Mouse (Mus musculus) midbrain, embryonic 13.5 days (tissue): Measurements from ENCODE around the gene Tas2r125. TPM values are rescaled to one million over a fixed set of nuclear protein-coding genes. Genes with fewer than 3 reads are reported as not detected.
"Not testable (repeated sequence)": the region's sequence is repeated elsewhere in the genome, so short reads cannot be mapped to it uniquely, and the experiment has no call there.

Source experiments
- ATAC-seq: fragments of 200-750 bp; cut with Nextera tagmentation; 2 replicates; pipeline ENCODE4 v1.8.0; 2017; ENCODE audit warnings: mild to moderate bottlenecking, moderate TSS enrichment, moderate library complexity
- H3K27ac ChIP-seq: fragments of 300-500 bp; sonication (generic); 2 replicates; pipeline ENCODE4 v1.5.1; 2015; ENCODE audit warnings: inconsistent platforms, mild to moderate bottlenecking, moderate library complexity
- H3K27me3 ChIP-seq: fragments of 300-500 bp; sonication (generic); 2 replicates; pipeline ENCODE4 v1.6.1; 2015; ENCODE audit warnings: mild to moderate bottlenecking, inconsistent platforms
- H3K36me3 ChIP-seq: fragments of 300-500 bp; sonication (generic); 2 replicates; pipeline ENCODE4 v1.6.1; 2015; ENCODE audit warnings: mild to moderate bottlenecking, inconsistent platforms
- H3K4me1 ChIP-seq: fragments of 300-500 bp; sonication (generic); replicated peaks from 2 replicates; pipeline ENCODE4 v1.6.1; 2015; ENCODE audit warnings: inconsistent platforms
- H3K4me2 ChIP-seq: fragments of 300-500 bp; sonication (generic); replicated peaks from 2 replicates; pipeline ENCODE4 v1.6.1; 2015; ENCODE audit warnings: moderate library complexity, mild to moderate bottlenecking, inconsistent platforms
- H3K4me3 ChIP-seq: fragments of 300-500 bp; sonication (generic); replicated peaks from 2 replicates; pipeline ENCODE4 v1.5.1; 2015; ENCODE audit warnings: mild to moderate bottlenecking, inconsistent platforms
- H3K9ac ChIP-seq: fragments of 300-500 bp; sonication (generic); replicated peaks from 2 replicates; pipeline ENCODE4 v1.6.1; 2015; ENCODE audit warnings: mild to moderate bottlenecking, inconsistent platforms
- H3K9me3 ChIP-seq: fragments of 300-500 bp; sonication (generic); 2 replicates; pipeline ENCODE4 v1.6.1; 2016; ENCODE audit warnings: mild to moderate bottlenecking, inconsistent platforms
- WGBS: fragments of 180-500 bp; shearing (Covaris S2); methylation state at CpG from one replicate; pipeline ENCODE4 v1.1.7; 2015; 5-methylcytosine and 5-hydroxymethylcytosine counted together
- polyA plus RNA-seq: library from polyadenylated mRNA; unstranded; fragments of >200 nt; fragmentation: Nextera tagmentation; extraction: Ambion mirVana; gene quantifications from 2 replicates; pipeline ENCODE4 v1.2.1, GENCODE M21; 2015

The Tas2r125 gene
- polyA plus RNA-seq = not detected in 2 replicates

GRCm38 (mm10) chr6:132909351-132909750 is at the start of gene Tas2r125:
Gene Tas2r125, plus strand, starts transcription at chr6:132909651.
- Histone ChIP-seq H3K4me2 (no peak within 1 kb of the TSS), H3K4me3 (no peak within 1 kb of the TSS), H3K4me1 (no peaks in the 10 kb centered on the region), H3K27me3 (no peaks in the 10 kb centered on the region), H3K27ac (no peak within 1 kb of the TSS), H3K9me3 (no peaks in the 10 kb centered on the region), H3K36me3 (no peaks in the 10 kb centered on the region), H3K9ac (no peak within 1 kb of the TSS)
- 92% methylated on average over 3 of the region's 3 CpGs for WGBS
- no peak for ATAC-seq

GRCm38 (mm10) chr6:132867708-132868107 is 41.7 kb upstream of the Tas2r125 start, which contains the start of gene Tas2r110:
Gene Tas2r110, plus strand, starts transcription at chr6:132868008.
- no peak for ATAC-seq
- no peaks in the 10 kb centered on the region for H3K4me1 ChIP-seq
- H3K36me3 ChIP-seq = no peaks in the 10 kb centered on the region

GRCm38 (mm10) chr6:132892711-132893110 is 16.7 kb upstream of the Tas2r125 start, which contains the start of gene Tas2r113:
Gene Tas2r113, plus strand, starts transcription at chr6:132893011.
- Histone ChIP-seq H3K27ac (no peak within 1 kb of the TSS), H3K4me1 (no peaks in the 10 kb centered on the region), H3K4me3 (no peak within 1 kb of the TSS), H3K4me2 (no peak within 1 kb of the TSS), H3K27me3 (no peaks in the 10 kb centered on the region), H3K9me3 (no peaks in the 10 kb centered on the region), H3K9ac (no peak within 1 kb of the TSS), H3K36me3 (no peaks in the 10 kb centered on the region)
- no peak for ATAC-seq
- 78% methylated on average over 1 of the region's 1 CpGs for WGBS

More at GRCm38 (mm10) chr6:132867708-132868107, 41.7 kb upstream of the Tas2r125 start, which contains the start of gene Tas2r110:
- H3K27me3 ChIP-seq = no peaks in the 10 kb centered on the region
- H3K4me3 ChIP-seq = no peak within 1 kb of the TSS
- no peaks in the 10 kb centered on the region for H3K9me3 ChIP-seq
- H3K27ac ChIP-seq = no peak within 1 kb of the TSS
- no peak within 1 kb of the TSS for H3K9ac ChIP-seq
- no peak within 1 kb of the TSS for H3K4me2 ChIP-seq

- not testable (repeated sequence) for H3K36me3 ChIP-seq, H3K9ac ChIP-seq, ATAC-seq, H3K4me2 ChIP-seq, H3K27me3 ChIP-seq, H3K9me3 ChIP-seq, H3K4me1 ChIP-seq, H3K4me3 ChIP-seq, H3K27ac ChIP-seq
These were observed 31.9 kb downstream of the Tas2r125 start for GRCm38 (mm10) chr6:132941376-132941775.

- no peaks in the 10 kb centered on the region for H3K9me3 ChIP-seq
- H3K4me3 ChIP-seq = no peak within 1 kb of the TSS
- no peak within 1 kb of the TSS for H3K27ac ChIP-seq
- H3K36me3 ChIP-seq = no peaks in the 10 kb centered on the region
- H3K4me1 ChIP-seq = no peaks in the 10 kb centered on the region
- no peak within 1 kb of the TSS for H3K4me2 ChIP-seq
- no peak for ATAC-seq
- H3K27me3 ChIP-seq = no peaks in the 10 kb centered on the region
- 86% methylated on average over 2 of the region's 2 CpGs for WGBS
- no peak within 1 kb of the TSS for H3K9ac ChIP-seq
These were observed 41.4 kb downstream of the Tas2r125 start, which contains the start of gene Tas2r129 for GRCm38 (mm10) chr6:132950802-132951201. Gene Tas2r129, plus strand, starts transcription at chr6:132951102.

- Histone ChIP-seq H3K36me3 (no peaks in the 10 kb centered on the region), H3K4me3 (no peak within 1 kb of the TSS), H3K9me3 (no peaks in the 10 kb centered on the region), H3K4me1 (no peaks in the 10 kb centered on the region), H3K27me3 (no peaks in the 10 kb centered on the region), H3K9ac (no peak within 1 kb of the TSS), H3K27ac (no peak within 1 kb of the TSS), H3K4me2 (no peak within 1 kb of the TSS)
- 49% methylated on average over 1 of the region's 1 CpGs for WGBS
- ATAC-seq = no peak
These were observed 48.4 kb downstream of the Tas2r125 start, which contains the start of gene Tas2r131 for GRCm38 (mm10) chr6:132957819-132958218. Gene Tas2r131, minus strand, starts transcription at chr6:132957919.

Other genes starting within 250 kb of the Tas2r125 start
- gene Tas2r121, start 208.6 kb upstream of the Tas2r125 start, polyA plus RNA-seq = not detected in 2 replicates
- gene Tas2r122, start 197.7 kb upstream of the Tas2r125 start, polyA plus RNA-seq = not detected in 2 replicates
- not detected in 2 replicates for gene Tas2r115, start 171.6 kb upstream of the Tas2r125 start, polyA plus RNA-seq
- gene Tas2r124, start 154.9 kb upstream of the Tas2r125 start, polyA plus RNA-seq = not detected in 2 replicates
- gene Tas2r102, start 147.5 kb upstream of the Tas2r125 start, polyA plus RNA-seq = not detected in 2 replicates
- not detected in 2 replicates for gene Tas2r136, start 131.5 kb upstream of the Tas2r125 start, polyA plus RNA-seq
- gene Tas2r117, start 106.8 kb upstream of the Tas2r125 start, polyA plus RNA-seq = not detected in 2 replicates
- not detected in 2 replicates for gene Tas2r123, start 62.5 kb upstream of the Tas2r125 start, polyA plus RNA-seq
- gene Tas2r116, start 54.2 kb upstream of the Tas2r125 start, polyA plus RNA-seq = not detected in 2 replicates
- not detected in 2 replicates for gene Tas2r110, start 41.6 kb upstream of the Tas2r125 start, polyA plus RNA-seq
- gene Tas2r113, start 16.6 kb upstream of the Tas2r125 start, polyA plus RNA-seq = not detected in 2 replicates
- not detected in 2 replicates for gene Tas2r129, start 41.5 kb downstream of the Tas2r125 start, polyA plus RNA-seq
- gene Tas2r131, start 48.3 kb downstream of the Tas2r125 start, polyA plus RNA-seq = not detected in 2 replicates
- not detected in 2 replicates for gene Tas2r109, start 71.3 kb downstream of the Tas2r125 start, polyA plus RNA-seq
- not detected in 2 replicates for gene Tas2r103, start 127.5 kb downstream of the Tas2r125 start, polyA plus RNA-seq
- gene Tas2r140, start 146.2 kb downstream of the Tas2r125 start, polyA plus RNA-seq = not detected in 2 replicates
- 113 and 140 TPM in 2 replicates for gene Smim10l1, start 195.3 kb downstream of the Tas2r125 start, polyA plus RNA-seq